Mouse (Mus musculus): ENCODE results near the gene Ntn1.

Ntn1 gene

GRCm38 (mm10) chr11:68384131-68384530 is 16.5 kb downstream of the Ntn1 start:
- WGBS, result 41% methylated on average over 12 of the region's 12 CpGs

GRCm38 (mm10) chr11:68383519-68383918 is 17.1 kb downstream of the Ntn1 start:
- 72% methylated on average over 10 of the region's 10 CpGs for WGBS

- WGBS, result 67% methylated on average over 1 of the region's 1 CpGs
Measured at GRCm38 (mm10) chr11:68381833-68382232, 18.8 kb downstream of the Ntn1 start.

GRCm38 (mm10) chr11:68381318-68381717 is 19.3 kb downstream of the Ntn1 start:
- WGBS, result 70% methylated on average over 9 of the region's 9 CpGs

- WGBS, result 57% methylated on average over 16 of the region's 16 CpGs
Measured at GRCm38 (mm10) chr11:68378946-68379764, 21.5 kb downstream of the Ntn1 start.

GRCm38 (mm10) chr11:68378419-68378818 is 22.2 kb downstream of the Ntn1 start:
- WGBS, result 60% methylated on average over 5 of the region's 5 CpGs

GRCm38 (mm10) chr11:68373105-68373504 is 27.5 kb downstream of the Ntn1 start:
- WGBS, result 76% methylated on average over 10 of the region's 10 CpGs

- WGBS, result 94% methylated on average over 11 of the region's 11 CpGs
Measured at GRCm38 (mm10) chr11:68371609-68372008, 29.0 kb downstream of the Ntn1 start.

- 76% methylated on average over 8 of the region's 8 CpGs for WGBS
Measured at GRCm38 (mm10) chr11:68356901-68357300, 43.7 kb downstream of the Ntn1 start.

- WGBS, result 63% methylated on average over 8 of the region's 8 CpGs
Measured at GRCm38 (mm10) chr11:68355561-68355960, 45.1 kb downstream of the Ntn1 start.

GRCm38 (mm10) chr11:68354848-68355247 is 45.8 kb downstream of the Ntn1 start:
- WGBS, result 77% methylated on average over 3 of the region's 3 CpGs

GRCm38 (mm10) chr11:68352236-68352635 is 48.4 kb downstream of the Ntn1 start:
- WGBS, result 85% methylated on average over 6 of the region's 6 CpGs

- 95% methylated on average over 12 of the region's 12 CpGs for WGBS
Measured at GRCm38 (mm10) chr11:68348851-68349250, 51.8 kb downstream of the Ntn1 start.

- 68% methylated on average over 6 of the region's 6 CpGs for WGBS
Measured at GRCm38 (mm10) chr11:68348083-68348482, 52.5 kb downstream of the Ntn1 start.

GRCm38 (mm10) chr11:68347508-68347907 is 53.1 kb downstream of the Ntn1 start:
- 78% methylated on average over 5 of the region's 5 CpGs for WGBS

- 85% methylated on average over 5 of the region's 5 CpGs for WGBS
Measured at GRCm38 (mm10) chr11:68346099-68346498, 54.5 kb downstream of the Ntn1 start.

- 68% methylated on average over 9 of the region's 9 CpGs for WGBS
Measured at GRCm38 (mm10) chr11:68344221-68344620, 56.4 kb downstream of the Ntn1 start.

GRCm38 (mm10) chr11:68342761-68343160 is 57.9 kb downstream of the Ntn1 start:
- WGBS, result 96% methylated on average over 5 of the region's 5 CpGs

- WGBS, result 73% methylated on average over 5 of the region's 5 CpGs
Measured at GRCm38 (mm10) chr11:68342003-68342400, 58.6 kb downstream of the Ntn1 start.

- WGBS, result 65% methylated on average over 13 of the region's 13 CpGs
Measured at GRCm38 (mm10) chr11:68341111-68342002, 59.3 kb downstream of the Ntn1 start.

GRCm38 (mm10) chr11:68340366-68340765 is 60.3 kb downstream of the Ntn1 start:
- WGBS, result 87% methylated on average over 3 of the region's 3 CpGs

- WGBS, result 98% methylated on average over 13 of the region's 13 CpGs
Measured at GRCm38 (mm10) chr11:68339856-68340255, 60.8 kb downstream of the Ntn1 start.

- 92% methylated on average over 7 of the region's 7 CpGs for WGBS
Measured at GRCm38 (mm10) chr11:68339331-68339730, 61.3 kb downstream of the Ntn1 start.
